Mouse (Mus musculus): ENCODE data around the gene Rsl24d1. TPM values are rescaled to one million over a fixed set of nuclear protein-coding genes. Genes with fewer than 3 reads are reported as not detected.

Rsl24d1 gene
- 147 and 153 TPM in 2 replicates for polyA plus RNA-seq (2014; fragmentation: Nextera tagmentation; extraction: Ambion mirVana)

- ATAC-seq (replicated peaks; ENCODE audit: low FRiP score) (peak; percentile 96), DNase-seq (ENCODE audit: low spot score) (peak; percentile 88)
Measured at GRCm38 (mm10) chr9:73112919-73113906, at the start of gene Rsl24d1. Gene Rsl24d1 (plus strand): TSS chr9:73113426.

GRCm38 (mm10) chr9:73063621-73064290 lies 49.5 kb upstream of the Rsl24d1 start:
- H3K27ac ChIP-seq (ENCODE audit: low read depth, low read length): no peak overlapping the region
- no peaks in the 10 kb centered on the region for H3K4me1 ChIP-seq (replicated peaks; ENCODE audit: control insufficient read depth, insufficient read depth, low read length)
- H3K36me3 ChIP-seq (ENCODE audit: control insufficient read depth, insufficient read depth, low read length): no peaks in the 10 kb centered on the region
- peak overlapping the region; percentile 27 for H3K9ac ChIP-seq (ENCODE audit: low read length)
- H3K4me3 ChIP-seq (ENCODE audit: low read depth, low read length): no peak overlapping the region
- H3K4me2 ChIP-seq (ENCODE audit: low read depth, low read length, severe bottlenecking): no peak overlapping the region
- ATAC-seq (replicated peaks; ENCODE audit: low FRiP score) (no peak), DNase-seq (ENCODE audit: low spot score) (no peak)
- no peaks in the 10 kb centered on the region for H3K27me3 ChIP-seq (ENCODE audit: control insufficient read depth, insufficient read depth, low read length)
- H3K9me3 ChIP-seq (ENCODE audit: control insufficient read depth, low read length): no peaks in the 10 kb centered on the region
- WGBS: 32% methylated on average over 15 of the region's 15 CpGs

More at GRCm38 (mm10) chr9:73112919-73113906, at the start of gene Rsl24d1:
- peak within 1 kb of the TSS; percentile 87 for H3K4me3 ChIP-seq (ENCODE audit: low read depth, low read length)
- H3K4me1 ChIP-seq (replicated peaks; ENCODE audit: control insufficient read depth, insufficient read depth, low read length): 0 out of 2 replicates have a peak, but pooled peaks cover 2% of the 10 kb centered on the region
- H3K27ac ChIP-seq (ENCODE audit: low read depth, low read length): peak within 1 kb of the TSS; percentile 64
- H3K27me3 ChIP-seq (ENCODE audit: control insufficient read depth, insufficient read depth, low read length): no peaks in the 10 kb centered on the region
- peak within 1 kb of the TSS; percentile 77 for H3K9ac ChIP-seq (ENCODE audit: low read length)
- WGBS: under 1% methylated on average over 64 of the region's 64 CpGs
- H3K36me3 ChIP-seq (ENCODE audit: control insufficient read depth, insufficient read depth, low read length): peaks cover 7% of the 10 kb centered on the region; the same call in 1 of the 2 replicates
- peak within 1 kb of the TSS; percentile 62 for H3K4me2 ChIP-seq (ENCODE audit: low read depth, low read length, severe bottlenecking)
- no peaks in the 10 kb centered on the region for H3K9me3 ChIP-seq (ENCODE audit: control insufficient read depth, low read length)

- Histone ChIP-seq H3K36me3 (ENCODE audit: control insufficient read depth, insufficient read depth, low read length) (no peaks in the 10 kb centered on the region), H3K27ac (ENCODE audit: low read depth, low read length) (no peak overlapping the region), H3K9me3 (ENCODE audit: control insufficient read depth, low read length) (no peaks in the 10 kb centered on the region), H3K4me3 (ENCODE audit: low read depth, low read length) (no peak overlapping the region), H3K27me3 (ENCODE audit: control insufficient read depth, insufficient read depth, low read length) (no peaks in the 10 kb centered on the region), H3K4me2 (ENCODE audit: low read depth, low read length, severe bottlenecking) (no peak overlapping the region), H3K9ac (ENCODE audit: low read length) (no peak overlapping the region), H3K4me1 (replicated peaks; ENCODE audit: control insufficient read depth, insufficient read depth, low read length) (no peaks in the 10 kb centered on the region)
- ATAC-seq (replicated peaks; ENCODE audit: low FRiP score) (no peak), DNase-seq (ENCODE audit: low spot score) (no peak)
- 47% methylated on average over 10 of the region's 10 CpGs for WGBS
Measured at GRCm38 (mm10) chr9:73067086-73067485, 46.1 kb upstream of the Rsl24d1 start.

GRCm38 (mm10) chr9:73068230-73068679 lies 45.0 kb upstream of the Rsl24d1 start:
- no peak overlapping the region for H3K4me2 ChIP-seq (ENCODE audit: low read depth, low read length, severe bottlenecking)
- no peak overlapping the region for H3K4me3 ChIP-seq (ENCODE audit: low read depth, low read length)
- WGBS: 78% methylated on average over 6 of the region's 6 CpGs
- no peak for ATAC-seq (replicated peaks; ENCODE audit: low FRiP score)
- no peaks in the 10 kb centered on the region for H3K9me3 ChIP-seq (ENCODE audit: control insufficient read depth, low read length)
- no peaks in the 10 kb centered on the region for H3K27me3 ChIP-seq (ENCODE audit: control insufficient read depth, insufficient read depth, low read length)
- DNase-seq (ENCODE audit: low spot score): no peak
- no peak overlapping the region for H3K9ac ChIP-seq (ENCODE audit: low read length)
- no peak overlapping the region for H3K27ac ChIP-seq (ENCODE audit: low read depth, low read length)
- no peaks in the 10 kb centered on the region for H3K36me3 ChIP-seq (ENCODE audit: control insufficient read depth, insufficient read depth, low read length)
- H3K4me1 ChIP-seq (replicated peaks; ENCODE audit: control insufficient read depth, insufficient read depth, low read length): no peaks in the 10 kb centered on the region

- Histone ChIP-seq H3K27me3 (ENCODE audit: control insufficient read depth, insufficient read depth, low read length) (no peaks in the 10 kb centered on the region), H3K4me2 (ENCODE audit: low read depth, low read length, severe bottlenecking) (no peak overlapping the region), H3K9me3 (ENCODE audit: control insufficient read depth, low read length) (no peaks in the 10 kb centered on the region), H3K9ac (ENCODE audit: low read length) (no peak overlapping the region), H3K27ac (ENCODE audit: low read depth, low read length) (no peak overlapping the region), H3K36me3 (ENCODE audit: control insufficient read depth, insufficient read depth, low read length) (no peaks in the 10 kb centered on the region), H3K4me3 (ENCODE audit: low read depth, low read length) (no peak overlapping the region), H3K4me1 (replicated peaks; ENCODE audit: control insufficient read depth, insufficient read depth, low read length) (no peaks in the 10 kb centered on the region)
- WGBS: 88% methylated on average over 6 of the region's 6 CpGs
- DNase-seq (ENCODE audit: low spot score) (no peak), ATAC-seq (replicated peaks; ENCODE audit: low FRiP score) (no peak)
Measured at GRCm38 (mm10) chr9:73068688-73069087, 44.5 kb upstream of the Rsl24d1 start.

GRCm38 (mm10) chr9:73070971-73071659 lies 42.1 kb upstream of the Rsl24d1 start:
- Histone ChIP-seq H3K4me3 (ENCODE audit: low read depth, low read length) (no peak overlapping the region), H3K27ac (ENCODE audit: low read depth, low read length) (no peak overlapping the region), H3K4me1 (replicated peaks; ENCODE audit: control insufficient read depth, insufficient read depth, low read length) (no peaks in the 10 kb centered on the region), H3K4me2 (ENCODE audit: low read depth, low read length, severe bottlenecking) (no peak overlapping the region), H3K27me3 (ENCODE audit: control insufficient read depth, insufficient read depth, low read length) (no peaks in the 10 kb centered on the region), H3K9ac (ENCODE audit: low read length) (no peak overlapping the region), H3K36me3 (ENCODE audit: control insufficient read depth, insufficient read depth, low read length) (no peaks in the 10 kb centered on the region), H3K9me3 (ENCODE audit: control insufficient read depth, low read length) (no peaks in the 10 kb centered on the region)
- no peak for DNase-seq (ENCODE audit: low spot score)
- WGBS: 74% methylated on average over 10 of the region's 10 CpGs
- ATAC-seq (replicated peaks; ENCODE audit: low FRiP score): no peak

GRCm38 (mm10) chr9:73072426-73072825 lies 40.8 kb upstream of the Rsl24d1 start:
- H3K4me3 ChIP-seq (ENCODE audit: low read depth, low read length): no peak overlapping the region
- H3K4me2 ChIP-seq (ENCODE audit: low read depth, low read length, severe bottlenecking): no peak overlapping the region
- no peak overlapping the region for H3K9ac ChIP-seq (ENCODE audit: low read length)
- DNase-seq (ENCODE audit: low spot score): no peak
- WGBS: 84% methylated on average over 8 of the region's 8 CpGs
- H3K27ac ChIP-seq (ENCODE audit: low read depth, low read length): no peak overlapping the region
- H3K36me3 ChIP-seq (ENCODE audit: control insufficient read depth, insufficient read depth, low read length): no peaks in the 10 kb centered on the region
- no peaks in the 10 kb centered on the region for H3K9me3 ChIP-seq (ENCODE audit: control insufficient read depth, low read length)
- H3K27me3 ChIP-seq (ENCODE audit: control insufficient read depth, insufficient read depth, low read length): no peaks in the 10 kb centered on the region
- no peak for ATAC-seq (replicated peaks; ENCODE audit: low FRiP score)
- H3K4me1 ChIP-seq (replicated peaks; ENCODE audit: control insufficient read depth, insufficient read depth, low read length): no peaks in the 10 kb centered on the region

- ATAC-seq (replicated peaks; ENCODE audit: low FRiP score): no peak
- Histone ChIP-seq H3K4me3 (ENCODE audit: low read depth, low read length) (no peak overlapping the region), H3K27ac (ENCODE audit: low read depth, low read length) (no peak overlapping the region), H3K36me3 (ENCODE audit: control insufficient read depth, insufficient read depth, low read length) (no peaks in the 10 kb centered on the region), H3K4me1 (replicated peaks; ENCODE audit: control insufficient read depth, insufficient read depth, low read length) (no peaks in the 10 kb centered on the region), H3K4me2 (ENCODE audit: low read depth, low read length, severe bottlenecking) (no peak overlapping the region), H3K27me3 (ENCODE audit: control insufficient read depth, insufficient read depth, low read length) (no peaks in the 10 kb centered on the region), H3K9ac (ENCODE audit: low read length) (no peak overlapping the region), H3K9me3 (ENCODE audit: control insufficient read depth, low read length) (no peaks in the 10 kb centered on the region)
- no peak for DNase-seq (ENCODE audit: low spot score)
- WGBS: 91% methylated on average over 5 of the region's 5 CpGs
Measured at GRCm38 (mm10) chr9:73073169-73073568, 40.1 kb upstream of the Rsl24d1 start.

Measured in forebrain, embryonic 11.5 days (tissue).